Mouse (Mus musculus) olfactory bulb, adult 2 months (tissue): Measurements from ENCODE around the gene Siah3. TPM values are rescaled to one million over a fixed set of nuclear protein-coding genes. Genes with fewer than 3 reads are reported as not detected.

Experiments
- H3K27ac ChIP-seq: fragments of 200-500 bp; 2 replicates; pipeline ENCODE4 v1.5.1; 2012; ENCODE audit warnings: low read depth, low read length; ENCODE audit not compliant: insufficient read depth
- H3K4me1 ChIP-seq: fragments of 200-500 bp; 2 replicates; pipeline ENCODE4 v1.6.1; 2012; ENCODE audit warnings: low read length; ENCODE audit not compliant: control insufficient read depth, insufficient read depth
- H3K4me3 ChIP-seq: fragments of 200-500 bp; 2 replicates; pipeline ENCODE4 v1.5.1; 2012; ENCODE audit warnings: mild to moderate bottlenecking, low read depth, low read length, moderate library complexity; ENCODE audit not compliant: insufficient read depth
- CTCF ChIP-seq: fragments of 200-500 bp; IDR thresholded peaks from 2 replicates; pipeline ENCODE4 v1.5.1; 2012; ENCODE audit warnings: low read depth, mild to moderate bottlenecking, low read length, moderate library complexity; ENCODE audit not compliant: insufficient read depth
- POLR2A ChIP-seq: fragments of 200-500 bp; IDR thresholded peaks from 2 replicates; pipeline ENCODE4 v1.6.1; 2012; ENCODE audit warnings: mild to moderate bottlenecking, low read depth, low read length, moderate library complexity; ENCODE audit not compliant: insufficient read depth
- WGBS: fragments of 180-500 bp; shearing (Covaris S2); methylation state at CpG from one replicate; pipeline ENCODE4 v1.1.7; 2018; 5-methylcytosine and 5-hydroxymethylcytosine counted together
- polyA plus RNA-seq: library from polyadenylated mRNA; stranded (reverse); fragments of >200 nt; gene quantifications from 2 replicates; pipeline ENCODE4 v1.2.4, GENCODE M21; 2012; ENCODE audit warnings: low replicate concordance; ENCODE audit not compliant: missing spikeins, insufficient read depth, insufficient read length

Gene Siah3
- polyA plus RNA-seq, 1 experiment, result not detected

DNA sequence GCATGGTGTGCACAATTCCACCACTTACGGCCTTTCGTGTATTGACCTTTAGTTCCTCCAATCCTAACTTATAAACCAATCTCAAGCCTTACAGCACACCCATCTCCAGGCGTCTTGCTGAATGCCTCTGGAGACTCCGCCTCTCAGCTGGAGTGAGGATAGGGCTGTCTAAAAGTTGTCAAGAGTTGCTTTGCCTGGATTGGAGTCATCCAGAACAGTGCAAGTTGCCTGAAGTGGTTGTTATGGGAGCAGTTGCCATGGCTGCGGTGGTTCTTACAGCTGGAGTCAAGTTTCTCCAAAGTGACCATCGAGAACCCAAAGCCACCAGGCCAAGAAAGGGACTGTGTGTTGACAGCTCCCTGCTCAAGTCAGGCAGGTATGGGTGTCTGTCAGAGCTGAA, 54.3 kb downstream of the Siah3 start:
- no peaks in the 10 kb centered on the region for H3K4me1 ChIP-seq
- WGBS, result 93% methylated on average over 6 of the region's 6 CpGs

DNA sequence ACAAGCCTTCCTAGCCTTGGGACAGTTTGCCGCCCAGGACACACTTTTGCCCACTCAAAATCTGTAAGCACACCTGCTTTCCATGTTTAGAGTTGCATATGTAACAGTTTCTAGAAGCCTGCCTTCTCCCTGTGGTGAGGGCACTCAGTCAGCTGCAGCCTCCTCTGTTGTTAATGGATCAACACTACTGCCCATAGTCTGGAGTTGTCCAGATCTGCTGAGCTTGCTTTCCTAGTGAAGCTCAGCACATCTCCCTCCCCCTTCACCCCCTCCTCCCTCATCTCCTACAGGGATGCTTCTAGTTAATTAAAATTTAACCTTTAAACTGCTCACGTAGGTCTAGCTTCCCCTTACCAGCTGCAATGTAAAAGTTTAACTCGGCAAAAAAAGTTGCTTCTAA, 57.2 kb downstream of the Siah3 start:
- TF ChIP-seq CTCF (no peak), POLR2A (no peak)
- 55% methylated on average over 3 of the region's 3 CpGs for WGBS
- Histone ChIP-seq H3K27ac (no peak overlapping the region), H3K4me3 (no peak overlapping the region), H3K4me1 (peaks cover 6% of the 10 kb centered on the region)

More for the DNA sequence above, 54.3 kb downstream of the Siah3 start:
- no peak overlapping the region for H3K27ac ChIP-seq
- TF ChIP-seq CTCF (no peak), POLR2A (no peak)
- H3K4me3 ChIP-seq, result no peak overlapping the region

DNA sequence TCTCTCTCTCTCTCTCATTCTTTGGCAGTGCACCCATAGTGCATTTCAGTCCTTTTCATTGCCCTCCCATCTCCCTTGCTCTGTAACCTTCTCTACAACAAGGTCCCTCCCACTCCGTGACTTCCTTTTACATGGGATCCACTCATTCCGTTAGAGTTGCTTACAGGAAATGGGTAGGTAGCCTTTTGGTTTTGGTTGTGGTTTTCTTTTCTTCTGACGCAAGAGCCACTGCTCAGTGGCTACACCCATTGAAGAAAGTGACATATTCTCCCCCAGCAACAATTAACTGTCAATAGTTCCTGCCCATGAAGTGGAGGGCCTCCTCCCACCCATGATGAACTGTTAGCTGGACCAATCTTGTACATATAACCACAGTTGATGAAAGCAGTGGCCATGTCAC, 60.4 kb downstream of the Siah3 start:
- no peak overlapping the region for H3K27ac ChIP-seq
- H3K4me1 ChIP-seq, result peaks cover 6% of the 10 kb centered on the region
- 86% methylated on average over 3 of the region's 3 CpGs for WGBS
- H3K4me3 ChIP-seq, result no peak overlapping the region
- no peak for TF ChIP-seq CTCF
- no peak for TF ChIP-seq POLR2A

DNA sequence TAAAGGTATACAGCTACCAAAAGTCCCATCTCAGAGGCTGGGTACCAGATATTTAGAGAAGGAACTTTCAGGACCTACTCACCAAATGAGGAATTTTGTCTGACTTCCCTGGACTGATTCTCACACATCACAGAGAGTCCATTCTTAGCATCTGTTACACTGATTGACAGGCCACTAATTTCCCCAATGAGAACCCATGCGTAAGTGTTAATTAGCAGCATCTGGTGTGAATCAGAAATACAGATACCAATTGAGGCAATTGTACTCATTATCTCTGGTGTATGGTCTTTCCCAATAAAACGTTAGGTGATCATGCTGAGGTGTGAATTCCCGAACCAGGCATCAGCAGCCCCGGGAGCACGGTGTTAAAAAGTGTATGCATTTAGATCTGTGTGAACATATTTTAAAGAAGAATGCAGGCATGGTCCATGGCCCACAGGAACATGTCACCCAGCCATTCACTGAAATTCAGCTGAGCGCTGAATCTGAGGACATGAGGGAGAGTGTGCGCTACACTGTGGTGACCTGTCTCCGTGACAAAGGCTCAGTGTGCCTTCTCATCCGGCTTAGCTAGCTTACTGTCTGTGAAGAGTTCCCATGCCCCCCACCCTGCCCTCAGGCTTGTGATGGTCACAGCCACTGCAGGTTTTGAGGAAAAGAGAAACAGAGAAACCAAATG, 61.3 kb downstream of the Siah3 start:
- WGBS, result 39% methylated on average over 9 of the region's 9 CpGs

DNA sequence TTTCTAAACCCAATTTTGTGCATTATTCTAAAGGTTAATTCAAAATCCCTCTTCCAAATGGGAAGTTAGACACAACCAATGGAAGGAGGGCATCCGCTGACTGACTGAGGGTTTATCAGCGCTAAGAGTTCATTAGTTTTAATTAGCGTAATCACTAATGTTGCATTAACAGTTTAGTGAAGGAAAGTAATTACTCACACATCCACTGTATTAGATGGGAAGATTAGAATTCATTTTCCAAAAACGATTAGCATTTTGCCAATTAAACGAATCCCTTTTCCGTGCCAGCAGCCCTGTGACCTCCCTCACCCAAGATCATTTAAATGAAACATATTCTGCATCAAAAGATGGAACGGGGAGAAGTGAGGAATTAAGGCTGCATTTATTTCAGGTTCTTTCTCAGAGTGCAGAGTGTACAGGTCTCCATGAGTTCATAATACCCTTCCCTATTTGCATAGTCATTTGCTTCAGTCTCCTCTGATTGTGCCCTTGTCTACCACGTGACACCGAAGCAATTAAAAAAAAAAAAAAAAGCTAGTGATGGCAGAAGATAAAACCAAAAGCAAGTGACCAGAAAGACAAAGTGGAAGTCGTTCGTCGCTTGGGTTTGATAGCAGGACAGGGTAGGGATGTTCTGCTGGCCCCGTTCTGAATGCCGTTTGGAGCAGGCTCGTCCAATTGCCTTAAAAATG, 62.6 kb downstream of the Siah3 start:
- H3K4me1 ChIP-seq, result peaks cover 6% of the 10 kb centered on the region
- 54% methylated on average over 15 of the region's 15 CpGs for WGBS
- TF ChIP-seq CTCF, result no peak
- H3K27ac ChIP-seq, result no peak overlapping the region
- H3K4me3 ChIP-seq, result no peak overlapping the region

More for the DNA sequence above, 61.3 kb downstream of the Siah3 start:
- H3K4me3 ChIP-seq, result no peak overlapping the region
- TF ChIP-seq POLR2A (no peak), CTCF (no peak)
- H3K27ac ChIP-seq, result no peak overlapping the region
- peaks cover 6% of the 10 kb centered on the region for H3K4me1 ChIP-seq

DNA sequence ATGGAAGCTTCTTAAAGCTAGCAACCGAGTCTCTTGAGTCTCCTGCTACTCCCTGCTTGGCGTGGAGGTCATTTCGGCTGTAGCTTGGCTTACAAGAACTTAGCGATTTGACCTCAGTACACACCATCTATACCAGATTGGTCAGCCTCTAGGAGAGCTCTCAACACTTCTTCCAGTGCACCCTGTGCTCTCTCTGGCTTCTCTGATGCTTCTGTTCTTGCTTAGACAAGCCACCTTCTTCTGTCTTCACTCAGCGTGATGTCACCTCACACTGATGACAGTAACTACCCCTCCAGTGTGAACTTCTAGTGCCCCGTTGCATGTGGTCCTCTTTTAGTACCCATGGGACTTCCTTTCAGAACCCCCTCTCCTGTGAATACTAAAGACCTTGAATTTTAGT, 63.1 kb downstream of the Siah3 start:
- Histone ChIP-seq H3K27ac (no peak overlapping the region), H3K4me3 (no peak overlapping the region), H3K4me1 (peaks cover 6% of the 10 kb centered on the region)
- 88% methylated on average over 6 of the region's 6 CpGs for WGBS
- TF ChIP-seq POLR2A (no peak), CTCF (no peak)

DNA sequence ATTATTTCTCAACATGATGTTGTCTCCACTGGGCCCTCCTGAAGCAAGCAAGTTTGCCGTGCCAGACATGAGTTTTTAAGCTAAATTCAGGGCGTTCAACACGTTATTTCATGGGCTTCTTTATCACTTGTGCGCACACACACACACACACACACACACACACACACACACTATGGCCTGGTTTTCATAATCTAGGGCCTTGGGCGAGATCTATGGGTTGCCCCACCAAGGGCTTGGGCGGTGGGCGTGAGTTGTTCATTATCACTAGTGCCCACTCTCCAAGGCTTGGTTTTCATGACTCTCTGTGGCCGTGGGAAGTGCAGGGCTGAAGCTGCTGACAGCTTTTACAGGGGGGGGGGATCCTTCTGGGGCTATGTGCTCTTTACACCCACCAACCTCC, 63.9 kb downstream of the Siah3 start:
- Histone ChIP-seq H3K4me3 (no peak overlapping the region), H3K27ac (no peak overlapping the region), H3K4me1 (peaks cover 6% of the 10 kb centered on the region)
- TF ChIP-seq CTCF (no peak), POLR2A (no peak)
- WGBS, result 95% methylated on average over 8 of the region's 8 CpGs

DNA sequence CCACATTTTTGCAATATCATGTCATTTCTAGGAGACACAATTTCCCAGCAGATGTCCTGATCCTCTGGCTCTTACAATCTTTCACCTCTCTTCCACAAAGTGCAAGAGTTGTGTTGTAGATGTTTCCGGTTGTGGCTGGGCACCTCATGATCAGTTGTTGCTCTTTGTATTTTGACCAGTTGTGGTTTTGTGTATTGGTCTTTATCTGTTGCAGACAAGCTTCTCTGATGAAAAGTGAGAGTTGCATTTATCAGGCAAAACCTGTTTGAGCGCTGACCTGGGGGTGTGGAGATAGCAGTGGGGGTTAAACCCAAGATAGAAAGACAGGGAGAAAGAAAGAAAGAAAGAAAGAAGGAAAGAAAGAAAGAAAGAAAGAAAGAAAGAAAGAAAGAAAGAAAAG, 68.9 kb downstream of the Siah3 start:
- 97% methylated on average over 2 of the region's 2 CpGs for WGBS
- no peak overlapping the region for H3K27ac ChIP-seq
- no peak overlapping the region for H3K4me3 ChIP-seq
- H3K4me1 ChIP-seq, result peaks cover 11% of the 10 kb centered on the region
- TF ChIP-seq CTCF, result no peak
- TF ChIP-seq POLR2A, result no peak

DNA sequence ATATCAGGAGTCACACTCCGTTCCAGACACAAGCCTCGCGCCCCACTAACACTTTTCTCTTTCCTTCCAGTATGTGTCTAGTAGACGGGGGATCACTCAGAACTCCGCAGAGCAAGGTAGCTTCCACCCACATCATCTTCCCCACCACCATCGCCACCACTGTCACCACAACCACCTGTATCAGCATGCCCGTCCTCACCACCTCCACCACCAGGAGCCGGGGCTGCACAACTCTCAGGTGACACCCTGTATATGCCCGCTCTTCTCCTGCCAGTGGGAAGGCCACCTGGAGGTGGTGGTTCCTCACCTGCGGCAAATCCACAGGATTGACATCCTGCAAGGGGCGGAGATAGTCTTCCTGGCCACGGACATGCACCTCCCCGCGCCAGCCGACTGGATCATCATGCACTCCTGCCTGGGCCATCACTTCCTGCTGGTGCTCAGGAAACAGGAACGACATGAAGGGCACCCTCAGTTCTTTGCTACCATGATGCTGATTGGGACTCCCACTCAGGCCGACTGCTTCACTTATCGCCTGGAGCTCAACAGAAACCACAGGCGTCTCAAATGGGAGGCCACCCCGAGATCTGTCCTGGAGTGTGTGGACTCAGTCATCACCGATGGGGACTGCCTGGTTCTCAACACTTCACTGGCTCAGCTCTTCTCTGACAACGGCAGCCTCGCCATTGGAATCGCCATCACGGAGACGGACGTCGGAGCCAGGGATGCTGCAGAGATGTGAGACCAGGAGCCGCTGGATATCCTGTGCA, 69.8 kb downstream of the Siah3 start:
- TF ChIP-seq POLR2A, result no peak
- Histone ChIP-seq H3K27ac (no peak overlapping the region), H3K4me1 (peaks cover 11% of the 10 kb centered on the region), H3K4me3 (no peak overlapping the region)
- 95% methylated on average over 29 of the region's 29 CpGs for WGBS
